Mouse (Mus musculus): ENCODE results near the gene Spp2. TPM values are rescaled to one million over a fixed set of nuclear protein-coding genes. Genes with fewer than 3 reads are reported as not detected.
"Not testable (repeated sequence)": the region's sequence is repeated elsewhere in the genome, so short reads cannot be mapped to it uniquely, and the experiment has no call there.

Gene Spp2
- total and polyA plus RNA-seq, 2 experiments from 2014 or later, result 0.16 TPM; not detected in 1

GRCm38 (mm10) chr1:88447483-88447882 is 40.7 kb downstream of the Spp2 start:
- H3K36me3 ChIP-seq (replicated peaks; ENCODE audit: control insufficient read depth, insufficient read depth, low read length), result no peaks in the 10 kb centered on the region
- H3K9me3 ChIP-seq (replicated peaks; ENCODE audit: control insufficient read depth, low read length), result no peaks in the 10 kb centered on the region
- H3K4me3 ChIP-seq (ENCODE audit: low read depth, low read length), result no peak overlapping the region
- H3K27me3 ChIP-seq (ENCODE audit: control insufficient read depth, insufficient read depth, low read length), result no peaks in the 10 kb centered on the region
- no peak overlapping the region for H3K9ac ChIP-seq (replicated peaks; ENCODE audit: low read depth, low read length)
- no peak overlapping the region for H3K4me2 ChIP-seq (ENCODE audit: low read depth, low read length)
- no peaks in the 10 kb centered on the region for H3K4me1 ChIP-seq (ENCODE audit: control insufficient read depth, insufficient read depth)
- 28% methylated on average over 6 of the region's 6 CpGs for WGBS
- H3K27ac ChIP-seq (ENCODE audit: low read depth), result no peak overlapping the region
- DNase-seq (ENCODE audit: low spot score) (no peak), ATAC-seq (ENCODE audit: insufficient read depth, low read depth) (no peak)
- TF ChIP-seq CTCF (IDR thresholded peaks at IDR 0.05; ENCODE audit: low read depth) (no peak), EP300 (IDR thresholded peaks at IDR 0.05; ENCODE audit: low read depth) (no peak)

GRCm38 (mm10) chr1:88448094-88448493 is 41.3 kb downstream of the Spp2 start:
- not testable (repeated sequence) for H3K9me3 ChIP-seq (replicated peaks; ENCODE audit: control insufficient read depth, low read length); H3K9ac ChIP-seq (replicated peaks; ENCODE audit: low read depth, low read length); H3K4me3 ChIP-seq (ENCODE audit: low read depth, low read length); H3K36me3 ChIP-seq (replicated peaks; ENCODE audit: control insufficient read depth, insufficient read depth, low read length); DNase-seq (ENCODE audit: low spot score); H3K27ac ChIP-seq (ENCODE audit: low read depth); H3K4me1 ChIP-seq (ENCODE audit: control insufficient read depth, insufficient read depth); H3K4me2 ChIP-seq (ENCODE audit: low read depth, low read length); H3K27me3 ChIP-seq (ENCODE audit: control insufficient read depth, insufficient read depth, low read length); ATAC-seq (ENCODE audit: insufficient read depth, low read depth)
- WGBS, result 66% methylated on average over 3 of the region's 3 CpGs

- H3K4me2 ChIP-seq (ENCODE audit: low read depth, low read length), result no peak overlapping the region
- H3K9me3 ChIP-seq (replicated peaks; ENCODE audit: control insufficient read depth, low read length), result no peaks in the 10 kb centered on the region
- no peak for TF ChIP-seq EP300 (IDR thresholded peaks at IDR 0.05; ENCODE audit: low read depth)
- no peak for TF ChIP-seq CTCF (IDR thresholded peaks at IDR 0.05; ENCODE audit: low read depth)
- ATAC-seq (ENCODE audit: insufficient read depth, low read depth), result no peak
- H3K4me1 ChIP-seq (ENCODE audit: control insufficient read depth, insufficient read depth), result no peaks in the 10 kb centered on the region
- no peak overlapping the region for H3K27ac ChIP-seq (ENCODE audit: low read depth)
- H3K27me3 ChIP-seq (ENCODE audit: control insufficient read depth, insufficient read depth, low read length), result no peaks in the 10 kb centered on the region
- H3K36me3 ChIP-seq (replicated peaks; ENCODE audit: control insufficient read depth, insufficient read depth, low read length), result no peaks in the 10 kb centered on the region
- H3K9ac ChIP-seq (replicated peaks; ENCODE audit: low read depth, low read length), result no peak overlapping the region
- H3K4me3 ChIP-seq (ENCODE audit: low read depth, low read length), result no peak overlapping the region
- 64% methylated on average over 2 of the region's 2 CpGs for WGBS
- no peak for DNase-seq (ENCODE audit: low spot score)
Measured at GRCm38 (mm10) chr1:88449741-88450140, 43.0 kb downstream of the Spp2 start.

GRCm38 (mm10) chr1:88450668-88451067 is 43.9 kb downstream of the Spp2 start:
- no peak overlapping the region for H3K27ac ChIP-seq (ENCODE audit: low read depth)
- no peaks in the 10 kb centered on the region for H3K4me1 ChIP-seq (ENCODE audit: control insufficient read depth, insufficient read depth)
- H3K4me3 ChIP-seq (ENCODE audit: low read depth, low read length), result no peak overlapping the region
- DNase-seq (ENCODE audit: low spot score) (no peak), ATAC-seq (ENCODE audit: insufficient read depth, low read depth) (no peak)
- H3K27me3 ChIP-seq (ENCODE audit: control insufficient read depth, insufficient read depth, low read length), result no peaks in the 10 kb centered on the region
- whole genome bisulfite sequencing, result 79% methylated on average over 4 of the region's 4 CpGs
- no peak for TF ChIP-seq EP300 (IDR thresholded peaks at IDR 0.05; ENCODE audit: low read depth)
- no peak for TF ChIP-seq CTCF (IDR thresholded peaks at IDR 0.05; ENCODE audit: low read depth)
- H3K9me3 ChIP-seq (replicated peaks; ENCODE audit: control insufficient read depth, low read length), result no peaks in the 10 kb centered on the region
- H3K36me3 ChIP-seq (replicated peaks; ENCODE audit: control insufficient read depth, insufficient read depth, low read length), result no peaks in the 10 kb centered on the region
- H3K9ac ChIP-seq (replicated peaks; ENCODE audit: low read depth, low read length), result no peak overlapping the region
- H3K4me2 ChIP-seq (ENCODE audit: low read depth, low read length), result no peak overlapping the region

GRCm38 (mm10) chr1:88452198-88452597 is 45.4 kb downstream of the Spp2 start:
- ATAC-seq (ENCODE audit: insufficient read depth, low read depth), result no peak
- no peak for TF ChIP-seq EP300 (IDR thresholded peaks at IDR 0.05; ENCODE audit: low read depth)
- TF ChIP-seq CTCF (IDR thresholded peaks at IDR 0.05; ENCODE audit: low read depth), result no peak
- Histone ChIP-seq H3K27ac (ENCODE audit: low read depth) (no peak overlapping the region), H3K9ac (replicated peaks; ENCODE audit: low read depth, low read length) (no peak overlapping the region), H3K9me3 (replicated peaks; ENCODE audit: control insufficient read depth, low read length) (no peaks in the 10 kb centered on the region), H3K4me1 (ENCODE audit: control insufficient read depth, insufficient read depth) (no peaks in the 10 kb centered on the region), H3K4me3 (ENCODE audit: low read depth, low read length) (no peak overlapping the region), H3K27me3 (ENCODE audit: control insufficient read depth, insufficient read depth, low read length) (no peaks in the 10 kb centered on the region), H3K36me3 (replicated peaks; ENCODE audit: control insufficient read depth, insufficient read depth, low read length) (no peaks in the 10 kb centered on the region), H3K4me2 (ENCODE audit: low read depth, low read length) (no peak overlapping the region)
- WGBS, result 78% methylated on average over 6 of the region's 6 CpGs
- no peak for DNase-seq (ENCODE audit: low spot score)

GRCm38 (mm10) chr1:88454703-88455102 is 47.9 kb downstream of the Spp2 start:
- H3K4me3 ChIP-seq (ENCODE audit: low read depth, low read length), result no peak overlapping the region
- H3K9ac ChIP-seq (replicated peaks; ENCODE audit: low read depth, low read length), result no peak overlapping the region
- DNase-seq (ENCODE audit: low spot score), result no peak
- H3K4me2 ChIP-seq (ENCODE audit: low read depth, low read length), result no peak overlapping the region
- no peaks in the 10 kb centered on the region for H3K27me3 ChIP-seq (ENCODE audit: control insufficient read depth, insufficient read depth, low read length)
- no peak overlapping the region for H3K27ac ChIP-seq (ENCODE audit: low read depth)
- TF ChIP-seq CTCF (IDR thresholded peaks at IDR 0.05; ENCODE audit: low read depth), result no peak
- no peak for TF ChIP-seq EP300 (IDR thresholded peaks at IDR 0.05; ENCODE audit: low read depth)
- no peaks in the 10 kb centered on the region for H3K4me1 ChIP-seq (ENCODE audit: control insufficient read depth, insufficient read depth)
- H3K9me3 ChIP-seq (replicated peaks; ENCODE audit: control insufficient read depth, low read length), result no peaks in the 10 kb centered on the region
- 40% methylated on average over 3 of the region's 3 CpGs for WGBS
- no peak for ATAC-seq (ENCODE audit: insufficient read depth, low read depth)
- H3K36me3 ChIP-seq (replicated peaks; ENCODE audit: control insufficient read depth, insufficient read depth, low read length), result no peaks in the 10 kb centered on the region
